Mouse (Mus musculus): Measurements from ENCODE around the gene Gimap4. TPM values are rescaled to one million over a fixed set of nuclear protein-coding genes. Genes with fewer than 3 reads are reported as not detected.

The Gimap4 gene
- under 1 TPM in 1 of 2 experiments, not detected in 1; 0.68 TPM for total RNA-seq (2023)

DNA sequence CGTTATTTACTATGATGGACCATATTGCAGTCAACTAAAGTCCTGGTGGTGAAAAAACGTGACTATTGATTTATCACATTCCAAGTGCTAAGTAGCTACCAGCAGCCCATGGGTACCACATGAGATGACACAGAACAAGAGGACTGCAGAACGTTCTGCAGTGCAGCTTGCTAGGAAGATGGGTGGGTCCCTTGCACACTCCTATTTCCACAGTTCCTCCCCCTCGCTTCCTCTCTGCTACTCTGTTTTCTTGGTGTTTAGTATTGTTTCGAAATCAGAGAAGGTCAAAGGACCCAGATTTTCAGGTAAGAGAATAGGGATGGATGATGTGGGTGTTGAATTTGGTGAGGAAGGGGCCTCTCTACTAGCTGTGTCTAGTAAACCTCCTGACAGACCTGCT lies at the start of gene Gimap4:
Gimap4 (plus strand) TSS at position 231 of the 400 bp plus-strand sequence.

DNA sequence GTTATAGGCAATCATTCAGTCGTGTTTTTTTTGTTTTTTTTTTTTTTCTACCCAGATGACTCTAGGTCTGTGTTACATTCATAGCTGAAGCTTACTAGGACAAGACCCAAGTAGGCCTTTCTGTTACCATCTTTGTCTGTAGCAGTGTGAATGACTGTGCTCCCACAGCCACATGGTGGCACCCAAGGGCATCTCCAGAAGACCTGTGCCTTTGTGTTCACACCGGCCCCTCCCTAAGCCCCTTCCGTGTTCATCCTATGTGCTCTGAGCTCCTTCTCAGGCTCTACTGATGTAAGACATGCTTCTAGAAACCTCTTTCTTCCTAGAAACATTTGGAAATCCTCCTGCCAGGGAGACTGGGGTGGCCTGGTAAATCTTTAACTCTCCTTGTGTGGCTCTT lies 37.4 kb upstream of the Gimap4 start, which contains the start of gene Gimap8:
Gimap8 (plus strand) TSS at position 240 of the 400 bp plus-strand sequence.

DNA sequence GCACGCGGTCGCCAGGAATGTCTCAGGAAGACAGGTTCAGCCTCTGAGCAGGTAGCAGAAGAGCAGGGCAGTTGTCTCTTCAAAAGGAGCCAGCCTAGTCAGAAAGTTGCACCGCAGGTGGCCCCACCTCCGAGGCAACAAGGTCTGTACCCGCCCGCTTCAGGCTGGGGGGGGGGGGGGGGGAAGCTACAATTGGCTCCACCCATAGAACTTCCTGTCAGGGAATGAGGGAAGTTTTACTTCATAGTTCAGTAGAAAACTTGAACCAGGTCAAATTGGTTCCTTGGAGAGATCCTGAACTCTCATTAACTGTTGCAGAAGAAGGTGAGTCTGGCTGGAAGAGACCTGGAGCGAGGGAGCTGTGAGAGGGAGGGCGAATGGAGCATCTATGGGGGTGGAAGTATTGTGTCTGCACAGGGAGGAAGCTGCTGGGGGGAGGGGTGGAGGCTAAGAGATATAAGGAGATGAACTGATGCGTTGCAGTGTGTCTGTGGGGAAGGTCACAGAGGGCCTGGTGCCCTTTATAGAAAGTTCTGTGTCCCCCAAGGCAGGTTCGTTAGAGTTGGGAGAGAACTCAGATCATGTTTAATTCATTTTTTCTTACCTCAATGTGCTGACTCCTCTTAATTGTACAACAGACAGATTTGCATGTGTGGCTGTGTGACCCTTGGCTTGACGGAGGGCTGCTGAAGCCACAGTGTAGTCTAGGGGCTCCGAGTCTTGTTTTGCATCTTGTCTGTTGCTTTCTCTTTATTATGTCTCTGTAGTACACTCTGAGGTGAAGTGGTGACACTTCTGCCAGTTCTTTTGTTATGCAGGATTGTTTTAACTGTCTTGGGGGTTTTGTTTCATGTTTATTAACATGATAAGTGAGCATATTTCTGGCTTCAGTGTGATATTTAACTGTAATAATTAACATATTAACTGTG lies 8.2 kb upstream of the Gimap4 start, which contains the start of gene Gimap9:
Gimap9 (plus strand) TSS at position 199 of the 929 bp plus-strand sequence.

DNA sequence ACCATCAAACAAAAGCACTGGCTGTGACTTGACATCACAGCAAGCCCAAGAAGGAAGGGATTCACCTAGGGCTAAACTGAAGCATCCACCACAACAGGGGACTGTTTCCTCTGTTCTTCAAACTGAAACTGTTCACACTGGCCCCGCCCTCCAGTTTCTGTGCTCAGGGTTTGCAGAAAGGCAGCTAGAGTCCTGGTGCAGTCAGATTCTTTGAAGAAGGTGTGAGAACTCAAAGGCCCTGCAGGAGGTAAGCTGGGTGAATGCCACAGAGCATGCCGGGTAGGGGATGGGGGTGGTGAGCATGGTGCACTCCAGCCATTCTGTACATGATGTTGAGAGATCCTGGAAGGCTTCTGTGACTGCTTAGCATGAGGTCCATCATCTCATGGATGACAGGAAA lies 34.1 kb downstream of the Gimap4 start, which contains the start of the genes Gm28053 and Gimap7:
Gm28053 (plus strand) TSS at position 153 of the 400 bp plus-strand sequence.
Gimap7 (plus strand) TSS at position 167 of the 400 bp plus-strand sequence.

DNA sequence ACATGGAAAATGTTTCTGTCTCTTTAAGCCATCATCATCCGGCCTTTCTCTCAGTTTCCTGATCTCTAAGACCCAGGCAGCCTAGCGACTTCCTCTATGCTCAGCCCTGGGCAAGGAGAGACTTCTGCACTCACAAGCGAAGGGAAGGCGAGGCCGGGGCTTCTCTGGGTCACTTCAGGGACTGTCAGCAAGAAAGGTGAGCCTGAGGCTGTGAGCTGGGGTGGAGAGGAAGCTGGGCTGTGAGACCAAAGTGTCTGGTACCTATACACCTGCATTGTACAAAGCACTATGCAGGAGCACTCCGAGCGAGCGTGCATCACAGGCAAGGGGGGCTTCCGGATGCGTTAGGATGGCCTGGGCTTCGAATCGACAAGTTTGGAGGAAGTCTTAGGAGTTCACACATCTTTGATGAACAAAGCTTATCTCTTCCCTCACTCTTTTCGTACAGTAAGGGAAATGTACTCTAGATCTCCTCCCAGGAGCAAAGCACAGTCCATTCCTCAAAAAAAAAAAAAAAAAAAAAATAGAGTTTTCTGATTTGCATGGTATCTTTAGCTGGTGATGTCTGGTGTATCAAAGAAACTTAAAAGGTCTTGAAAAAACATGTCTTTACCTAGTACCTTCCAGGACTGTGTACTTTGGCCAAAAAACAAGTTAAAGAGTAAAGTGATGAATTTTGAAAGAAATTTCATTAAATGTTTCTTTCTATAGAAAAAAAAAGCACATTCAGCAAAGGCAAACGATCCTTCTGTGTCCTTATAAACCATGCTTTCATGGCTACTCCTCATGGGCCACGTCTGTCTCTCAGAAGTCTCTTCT lies 54.8 kb downstream of the Gimap4 start, which contains the start of gene Gimap1:
Gimap1 (plus strand) TSS at position 94 of the 819 bp plus-strand sequence.

Other genes with a start within 250 kb of the Gimap4 start
- 10 to 100 TPM in 1 of 2 experiments, 1 to 10 TPM in 1; 9.7 to 21.8 TPM for gene Zfp467, start 238.7 kb upstream of the Gimap4 start, total RNA-seq (2023)
- gene Sspo, start 236.3 kb upstream of the Gimap4 start, total RNA-seq (2023): under 1 TPM in 1 of 2 experiments, not detected in 1; 0.04 TPM
- under 1 TPM in 1 of 2 experiments, not detected in 1; 0.35 TPM for gene Atp6v0e2, start 146.9 kb upstream of the Gimap4 start, total RNA-seq (2023)
- 10 to 100 TPM; 28.8 to 38.8 TPM for gene Lrrc61, start 129.8 kb upstream of the Gimap4 start, total RNA-seq (2023)
- not detected for gene Rarres2, start 111.8 kb upstream of the Gimap4 start, total RNA-seq (2023)
- not detected for gene Gm45021, start 94.9 kb upstream of the Gimap4 start, total RNA-seq (2023)
- 1 to 10 TPM; 2.4 to 2.7 TPM for gene Repin1, start 90.7 kb upstream of the Gimap4 start, total RNA-seq (2023)
- 1 to 10 TPM in 1 of 2 experiments, not detected in 1; 2.7 TPM for gene Gm44965, start 90.6 kb upstream of the Gimap4 start, total RNA-seq (2023)
- gene Zfp775, start 82.5 kb upstream of the Gimap4 start, total RNA-seq (2023): 1 to 10 TPM; 1.1 to 1.2 TPM
- gene AI854703, start 57.8 kb upstream of the Gimap4 start, total RNA-seq (2023): under 1 TPM in 1 of 2 experiments, not detected in 1; 0.09 TPM
- gene Gimap8, start 37.3 kb upstream of the Gimap4 start, total RNA-seq (2023): under 1 TPM; 0.13 to 0.20 TPM
- gene Gimap9, start 8.4 kb upstream of the Gimap4 start, total RNA-seq (2023): 1 to 10 TPM; 5.3 to 5.5 TPM
- gene Gimap6, start 23.7 kb downstream of the Gimap4 start, total RNA-seq (2023): 1 to 10 TPM; 3.2 to 5.0 TPM
- gene Gm28053, start 34.1 kb downstream of the Gimap4 start, total RNA-seq (2023): not detected
- not detected for gene Gimap7, start 34.1 kb downstream of the Gimap4 start, total RNA-seq (2023)
- gene Gimap1, start 54.5 kb downstream of the Gimap4 start, total RNA-seq (2023): 1 to 10 TPM in 1 of 2 experiments, under 1 TPM in 1; 0.60 to 1.3 TPM
- under 1 TPM; 0.46 to 0.99 TPM for gene Gimap5, start 61.6 kb downstream of the Gimap4 start, total RNA-seq (2023)
- gene Gimap3, start 86.3 kb downstream of the Gimap4 start, total RNA-seq (2023): under 1 TPM; 0.24 to 0.38 TPM
- 10 to 100 TPM in 1 of 2 experiments, 1 to 10 TPM in 1; 5.1 to 14.1 TPM for gene Tmem176a, start 156.4 kb downstream of the Gimap4 start, total RNA-seq (2023)
- gene Tmem176b, start 156.9 kb downstream of the Gimap4 start, total RNA-seq (2023): 10 to 100 TPM; 20.6 to 27.0 TPM
- gene Aoc1, start 188.3 kb downstream of the Gimap4 start, total RNA-seq (2023): not detected
- not detected for gene 1600015I10Rik, start 245.3 kb downstream of the Gimap4 start, total RNA-seq (2023)

Measured in neutrophil, adult 83 days (primary cell).